7 mouse cellular contexts compared by ENCODE assay signal in genomic region chr13:13437460-13438015, GRCm38 (mm10). TPM values are rescaled to one million over a fixed set of nuclear protein-coding genes. Genes with fewer than 3 reads are reported as not detected.
DNase-seq lines count a peak whose midpoint lies in the region; ATAC-seq and TF ChIP-seq lines count a peak whose summit lies in the region.
"Not testable (repeated sequence)": the region's sequence is repeated elsewhere in the genome, so short reads cannot be mapped to it uniquely, and the experiment has no call there.

Nid1 (plus strand) TSS chr13:13437551.

- H3K4me3 ChIP-seq in forebrain, embryonic 16.5 days (replicated peaks; ENCODE audit: low read length): peak within 1 kb of the TSS; percentile 28; the same call in 1 of the 2 replicates
- peak within 1 kb of the TSS; percentile 25 for H3K4me3 ChIP-seq in heart, embryonic 11.5 days (ENCODE audit: low read depth, low read length)
- H3K4me3 ChIP-seq in hindbrain, postnatal 0 days (ENCODE audit: low read length): peak within 1 kb of the TSS; percentile 15; the same call in 1 of the 2 replicates
- H3K4me3 ChIP-seq in lung, embryonic 14.5 days (ENCODE audit: low read depth, low read length): peak within 1 kb of the TSS; percentile 27
- H3K4me3 ChIP-seq in neural tube, embryonic 12.5 days: 0 out of 2 replicates have a peak within 1 kb of the TSS, but pooled peaks have one; percentile 13

- 0% methylated on average over 26 of the region's 39 CpGs for WGBS in forebrain, embryonic 16.5 days
- WGBS in heart, embryonic 11.5 days (ENCODE audit: insufficient replicate concordance): 0% methylated on average over 18 of the region's 39 CpGs
- WGBS in hindbrain, postnatal 0 days: 0% methylated on average over 22 of the region's 39 CpGs
- under 1% methylated on average over 25 of the region's 39 CpGs for WGBS in lung, embryonic 14.5 days
- under 1% methylated on average over 35 of the region's 39 CpGs for WGBS in neural tube, embryonic 12.5 days

- ATAC-seq in forebrain, embryonic 16.5 days: peak; percentile 83
- peak; percentile 79 for ATAC-seq in heart, embryonic 11.5 days (replicated peaks; ENCODE audit: insufficient number of reproducible peaks, low FRiP score, low TSS enrichment)
- peak; percentile 84 for ATAC-seq in hindbrain, postnatal 0 days
- peak; percentile 87 for ATAC-seq in lung, embryonic 14.5 days (ENCODE audit: insufficient read depth)
- ATAC-seq in neural tube, embryonic 12.5 days (ENCODE audit: low FRiP score, low read depth): peak; percentile 62

- not testable (repeated sequence) for H3K27me3 ChIP-seq in forebrain, embryonic 16.5 days (replicated peaks; ENCODE audit: control insufficient read depth, insufficient read depth, low read length); heart, embryonic 11.5 days (ENCODE audit: control insufficient read depth, insufficient read depth, low read length); hindbrain, postnatal 0 days (ENCODE audit: insufficient read depth, low read length); lung, embryonic 14.5 days (ENCODE audit: insufficient read depth, low read length); neural tube, embryonic 12.5 days (replicated peaks)

- not testable (repeated sequence) for DNase-seq in adrenal gland, postnatal 4 days (ENCODE audit: low spot score in 2 of 2); hindbrain, postnatal 0 days (ENCODE audit: low spot score)
- DNase-seq in left cerebral cortex, postnatal 10 days (ENCODE audit: extremely low spot score in 1 of 2, low spot score in 2 of 2): peak in 1 of 2 experiments; percentile 33
- peak; percentile 55 for DNase-seq in lung, embryonic 14.5 days

- TF ChIP-seq CTCF in hindbrain, postnatal 0 days (IDR thresholded peaks at IDR 0.05; ENCODE audit: low read depth); lung, embryonic 14.5 days (IDR thresholded peaks at IDR 0.05; ENCODE audit: low read depth): not testable (repeated sequence)

- peak within 1 kb of the TSS; percentile 37; the same call in 1 of the 2 replicates for H3K4me2 ChIP-seq in forebrain, embryonic 16.5 days (ENCODE audit: low read length)
- H3K4me2 ChIP-seq in heart, embryonic 11.5 days: peak within 1 kb of the TSS; percentile 49
- H3K4me2 ChIP-seq in hindbrain, postnatal 0 days (ENCODE audit: low read depth, low read length): peak within 1 kb of the TSS; percentile 35; the same call in 1 of the 2 replicates
- peak within 1 kb of the TSS; percentile 45 for H3K4me2 ChIP-seq in lung, embryonic 14.5 days
- peak within 1 kb of the TSS; percentile 48 for H3K4me2 ChIP-seq in neural tube, embryonic 12.5 days (replicated peaks)

- not testable (repeated sequence) for H3K9me3 ChIP-seq in forebrain, embryonic 16.5 days (ENCODE audit: control insufficient read depth, low read length); heart, embryonic 11.5 days (replicated peaks; ENCODE audit: control insufficient read depth, low read length); hindbrain, postnatal 0 days (ENCODE audit: low read length); lung, embryonic 14.5 days (ENCODE audit: low read depth, low read length); neural tube, embryonic 12.5 days

- H3K27ac ChIP-seq in forebrain, embryonic 16.5 days (ENCODE audit: low read length); heart, embryonic 11.5 days (ENCODE audit: low read depth, low read length); hindbrain, postnatal 0 days; lung, embryonic 14.5 days (ENCODE audit: low read depth); neural tube, embryonic 12.5 days: not testable (repeated sequence)

- intact Hi-C loops in left cerebral cortex, postnatal 10 days (cut with DNase I): not testable (repeated sequence)

- not testable (repeated sequence) for H3K4me1 ChIP-seq in forebrain, embryonic 16.5 days (replicated peaks; ENCODE audit: control insufficient read depth, insufficient read depth, low read length); heart, embryonic 11.5 days (ENCODE audit: control insufficient read depth, insufficient read depth, low read length); hindbrain, postnatal 0 days (ENCODE audit: insufficient read depth, low read length); lung, embryonic 14.5 days (ENCODE audit: insufficient read depth); neural tube, embryonic 12.5 days

- H3K9ac ChIP-seq in forebrain, embryonic 16.5 days (replicated peaks; ENCODE audit: low read depth, low read length); heart, embryonic 11.5 days (ENCODE audit: low read depth, low read length); hindbrain, postnatal 0 days (replicated peaks; ENCODE audit: low read length); lung, embryonic 14.5 days; neural tube, embryonic 12.5 days: not testable (repeated sequence)

- not testable (repeated sequence) for H3K36me3 ChIP-seq in forebrain, embryonic 16.5 days (ENCODE audit: control insufficient read depth, insufficient read depth); heart, embryonic 11.5 days (ENCODE audit: control insufficient read depth, insufficient read depth, low read length); hindbrain, postnatal 0 days (ENCODE audit: insufficient read depth, low read length); lung, embryonic 14.5 days (ENCODE audit: insufficient read depth); neural tube, embryonic 12.5 days

RNA-seq across cellular contexts. Expression of gene Nid1, which starts in this region (rescaled TPM):
- total RNA-seq in adrenal gland, postnatal 4 days (2021): 100 to 1,000 TPM; 156 to 160 TPM
- 20.7 and 28.4 TPM in 2 replicates for polyA plus RNA-seq in forebrain, embryonic 16.5 days (2015; fragmentation: Nextera tagmentation; extraction: Ambion mirVana)
- 61.4 and 92.5 TPM in 2 replicates for polyA plus RNA-seq in heart, embryonic 11.5 days (2014; fragmentation: Nextera tagmentation; extraction: Ambion mirVana)
- 120 and 136 TPM in 2 replicates for total RNA-seq in hindbrain, postnatal 0 days (2014; rRNA removed)
- polyA plus RNA-seq in hindbrain, postnatal 0 days (2015; fragmentation: Nextera tagmentation; extraction: Ambion mirVana): 51.9 and 56.7 TPM in 2 replicates
- 10 to 100 TPM; 26.0 to 27.1 TPM for total RNA-seq in left cerebral cortex, postnatal 10 days (2021)
- polyA plus RNA-seq in lung, embryonic 14.5 days (2014; fragmentation: Nextera tagmentation; extraction: Ambion mirVana): 160 and 173 TPM in 2 replicates
- polyA plus RNA-seq in neural tube, embryonic 12.5 days (2016; fragmentation: Nextera tagmentation; extraction: Ambion mirVana): 44.7 and 60.2 TPM in 2 replicates
